Mouse (Mus musculus): Measurements from ENCODE around the gene Arhgap36.

Arhgap36 gene

DNA sequence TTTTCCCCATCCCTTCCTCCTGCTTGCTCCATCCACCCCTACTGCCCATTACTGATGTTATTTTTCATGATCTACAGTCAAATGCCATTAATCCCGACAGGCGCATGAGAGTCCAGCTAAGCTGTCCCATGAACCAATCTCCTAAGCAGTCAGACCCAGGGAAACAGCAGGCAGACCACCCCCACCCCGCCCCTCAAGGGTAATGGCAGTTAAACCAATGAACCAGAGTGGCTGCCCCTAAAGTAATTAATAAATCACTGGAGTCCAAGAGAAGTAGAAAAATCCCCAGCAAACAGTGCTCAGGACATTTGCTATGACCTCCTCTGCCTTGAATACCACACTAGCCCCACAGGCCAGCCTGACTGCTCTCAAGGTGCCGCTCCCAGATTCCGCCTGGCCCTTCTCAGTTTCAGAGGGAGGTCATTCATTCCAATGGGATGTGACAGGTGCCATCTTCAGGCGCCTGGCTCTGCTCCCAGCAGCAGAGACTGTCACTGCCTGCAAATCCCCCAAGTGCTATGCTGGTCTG is at the start of gene Arhgap36:
Arhgap36 (plus strand) TSS at position 504 of the 529 bp plus-strand sequence.
- DNase-seq (ENCODE audit: low spot score): no peak

DNA sequence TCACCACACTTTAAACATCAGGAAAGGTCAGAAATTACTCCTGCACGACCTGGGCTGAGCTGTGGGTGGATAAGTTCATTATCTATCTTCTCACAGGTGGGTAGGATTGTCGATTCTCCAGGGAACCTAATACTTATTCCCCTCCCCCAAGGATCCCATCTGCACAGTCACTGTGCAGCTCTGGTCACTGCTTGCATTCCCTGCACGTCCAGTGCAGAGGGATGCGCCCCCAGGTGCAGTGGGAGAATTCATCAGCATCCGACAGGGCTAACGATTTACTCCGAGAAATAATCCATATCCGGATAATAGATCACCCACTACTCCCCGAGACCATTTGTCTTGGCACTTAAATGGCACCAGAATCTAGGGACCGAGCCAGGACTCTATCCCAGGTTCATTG is 6.0 kb upstream of the Arhgap36 start:
- no peak for DNase-seq (ENCODE audit: low spot score)

DNA sequence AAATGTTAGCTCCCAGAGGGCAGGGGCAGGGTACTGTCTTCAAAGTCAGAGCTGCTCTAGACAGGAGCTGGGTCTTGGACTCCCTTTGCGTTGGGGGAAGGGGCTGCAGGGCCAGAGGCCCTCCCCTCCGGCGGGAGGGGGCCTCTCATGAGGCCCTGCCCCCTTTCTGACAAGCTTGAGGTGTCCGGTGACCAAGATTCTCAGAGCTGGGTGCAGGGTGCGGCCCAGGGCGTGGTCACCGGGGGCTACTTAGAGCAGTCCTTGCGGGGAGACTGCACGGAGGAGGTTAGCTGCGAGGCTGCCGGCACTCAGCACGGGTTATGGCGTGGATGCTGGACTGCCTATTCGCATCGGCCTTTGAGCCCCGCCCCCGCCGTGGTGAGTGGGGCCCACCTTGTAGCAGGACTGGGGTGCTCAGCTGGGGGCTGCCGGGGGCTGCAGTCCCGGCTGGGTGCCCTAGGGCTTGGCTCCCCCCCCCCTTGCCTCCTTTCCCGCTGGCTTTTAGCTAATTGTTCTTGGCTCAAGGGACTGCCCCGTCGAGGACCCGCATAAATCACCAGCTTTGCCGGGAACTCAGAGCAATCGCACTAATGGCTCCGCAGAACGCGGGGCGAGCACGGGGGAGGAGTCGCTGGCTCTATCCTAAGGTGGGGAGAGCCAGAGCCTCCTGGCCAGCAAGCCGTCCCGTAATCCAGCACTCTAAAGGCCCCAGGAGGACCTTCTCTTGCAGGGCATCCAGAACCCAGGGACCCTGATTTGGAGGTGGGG is 6.7 kb downstream of the Arhgap36 start:
- DNase-seq (ENCODE audit: low spot score): peak; percentile 24

GRCm38 (mm10) chrX:49479968-49480809 is 16.4 kb downstream of the Arhgap36 start:
- DNase-seq (ENCODE audit: low spot score): peak; percentile 71

GRCm38 (mm10) chrX:49480846-49481245 is 17.1 kb downstream of the Arhgap36 start:
- peak; percentile 45 for DNase-seq (ENCODE audit: low spot score)

- DNase-seq (ENCODE audit: low spot score): no peak
Measured at GRCm38 (mm10) chrX:49489141-49489540, 25.4 kb downstream of the Arhgap36 start.

DNA sequence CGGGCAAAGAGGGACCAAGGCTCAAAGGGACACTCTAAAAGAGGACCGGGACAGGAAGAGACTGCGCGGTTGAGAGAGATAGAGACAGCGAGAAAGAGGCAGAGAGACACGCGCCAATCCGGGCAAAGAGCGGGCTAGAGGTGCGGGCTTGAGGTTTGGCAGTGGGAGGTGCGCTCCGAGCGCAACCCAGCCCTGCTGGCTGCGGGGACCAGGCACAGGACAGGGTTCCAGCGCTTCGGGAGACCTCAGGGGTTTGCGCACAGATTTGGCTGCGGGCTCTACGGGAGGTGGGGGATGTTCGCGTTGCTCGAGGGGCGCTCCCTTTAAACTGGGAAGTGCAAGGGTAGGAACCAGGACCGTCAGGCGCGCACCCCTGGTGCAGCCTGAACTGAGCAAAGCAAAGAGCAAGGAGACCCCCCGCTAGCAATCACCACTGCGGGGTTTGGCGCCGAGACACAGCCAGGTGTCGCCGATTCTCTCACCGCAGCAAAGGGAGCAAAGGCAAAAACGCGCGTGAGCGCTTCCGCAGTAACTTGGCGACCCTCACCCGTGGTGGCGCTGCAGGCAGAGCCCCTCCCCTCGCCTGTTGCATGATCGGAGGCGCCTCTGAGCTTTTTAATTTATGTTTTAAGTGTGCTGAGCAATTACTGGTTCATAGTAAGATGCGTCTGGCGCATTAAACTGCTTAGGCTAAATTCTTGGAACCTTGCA is 30.1 kb downstream of the Arhgap36 start:
- peak; percentile 12 for DNase-seq (ENCODE audit: low spot score)
